Mouse (Mus musculus): ENCODE measurements around the gene Clca4a. TPM values are rescaled to one million over a fixed set of nuclear protein-coding genes. Genes with fewer than 3 reads are reported as not detected.

Clca4a gene
- polyA plus RNA-seq, 1 experiment: not detected

Other genes with a start within 250 kb of the Clca4a start
- 4.6 and 8.8 TPM in 2 replicates for gene Clca3a1, start 214.1 kb downstream of the Clca4a start, polyA plus RNA-seq (2012; rRNA removed)
- gene Clca3a2, start 155.6 kb downstream of the Clca4a start, polyA plus RNA-seq (2012; rRNA removed): 0.53 and 0.74 TPM in 2 replicates
- gene Clca3b, start 125.7 kb downstream of the Clca4a start, polyA plus RNA-seq (2012; rRNA removed): not detected in 2 replicates
- 0.02 TPM in 1 of 2 replicates, not detected in the other for gene Clca4b, start 42.5 kb downstream of the Clca4a start, polyA plus RNA-seq (2012; rRNA removed)
- 0.08 TPM in 1 of 2 replicates, not detected in the other for gene Clca1, start 57.7 kb upstream of the Clca4a start, polyA plus RNA-seq (2012; rRNA removed)
- gene Clca2, start 124.4 kb upstream of the Clca4a start, polyA plus RNA-seq (2012; rRNA removed): 0.04 TPM in 1 of 2 replicates, not detected in the other
- gene Odf2l, start 143.5 kb upstream of the Clca4a start, polyA plus RNA-seq (2012; rRNA removed): 17.1 and 17.9 TPM in 2 replicates